Mouse (Mus musculus) heart, embryonic 13.5 days (tissue): ENCODE data around the gene Rtkn. TPM values are rescaled to one million over a fixed set of nuclear protein-coding genes. Genes with fewer than 3 reads are reported as not detected.

Experiments
- ATAC-seq: fragments of 200-750 bp; cut with Nextera tagmentation; 2 replicates; pipeline ENCODE4 v1.8.0; 2017; ENCODE audit warnings: moderate TSS enrichment; ENCODE audit not compliant: insufficient number of reproducible peaks, low FRiP score, low TSS enrichment; ENCODE audit errors: extremely low read depth
- H3K27ac ChIP-seq: fragments of 300-500 bp; sonication (generic); replicated peaks from 2 replicates; pipeline ENCODE4 v1.5.1; 2015; ENCODE audit warnings: moderate library complexity, mild to moderate bottlenecking, inconsistent platforms
- H3K27me3 ChIP-seq: fragments of 300-500 bp; sonication (generic); replicated peaks from 2 replicates; pipeline ENCODE4 v1.6.1; 2015; ENCODE audit warnings: mild to moderate bottlenecking, inconsistent platforms
- H3K36me3 ChIP-seq: fragments of 300-500 bp; sonication (generic); 2 replicates; pipeline ENCODE4 v1.6.1; 2015; ENCODE audit warnings: mild to moderate bottlenecking, inconsistent platforms
- H3K4me1 ChIP-seq: fragments of 300-500 bp; sonication (generic); 2 replicates; pipeline ENCODE4 v1.6.1; 2015; ENCODE audit warnings: inconsistent platforms
- H3K4me2 ChIP-seq: fragments of 300-500 bp; sonication (generic); 2 replicates; pipeline ENCODE4 v1.6.1; 2015; ENCODE audit warnings: inconsistent platforms, mild to moderate bottlenecking, moderate library complexity
- H3K4me3 ChIP-seq: fragments of 300-500 bp; sonication (generic); 2 replicates; pipeline ENCODE4 v1.5.1; 2015; ENCODE audit warnings: moderate library complexity, mild to moderate bottlenecking, inconsistent platforms
- H3K9ac ChIP-seq: fragments of 300-500 bp; sonication (generic); 2 replicates; pipeline ENCODE4 v1.6.1; 2015; ENCODE audit warnings: inconsistent platforms, mild to moderate bottlenecking, moderate library complexity
- H3K9me3 ChIP-seq: fragments of 300-500 bp; sonication (generic); 2 replicates; pipeline ENCODE4 v1.6.1; 2016; ENCODE audit warnings: inconsistent platforms
- WGBS: fragments of 180-500 bp; shearing (Covaris S2); methylation state at CpG from one replicate; pipeline ENCODE4 v1.1.7; 2015; ENCODE audit warnings: mixed read lengths; 5-methylcytosine and 5-hydroxymethylcytosine counted together
- polyA plus RNA-seq: library from polyadenylated mRNA; unstranded; fragments of >200 nt; fragmentation: Nextera tagmentation; extraction: Ambion mirVana; gene quantifications from 2 replicates; pipeline ENCODE4 v1.2.1, GENCODE M21; 2015

The Rtkn gene
- polyA plus RNA-seq, 1 experiment from 2014 or later, result 21.6 TPM

DNA sequence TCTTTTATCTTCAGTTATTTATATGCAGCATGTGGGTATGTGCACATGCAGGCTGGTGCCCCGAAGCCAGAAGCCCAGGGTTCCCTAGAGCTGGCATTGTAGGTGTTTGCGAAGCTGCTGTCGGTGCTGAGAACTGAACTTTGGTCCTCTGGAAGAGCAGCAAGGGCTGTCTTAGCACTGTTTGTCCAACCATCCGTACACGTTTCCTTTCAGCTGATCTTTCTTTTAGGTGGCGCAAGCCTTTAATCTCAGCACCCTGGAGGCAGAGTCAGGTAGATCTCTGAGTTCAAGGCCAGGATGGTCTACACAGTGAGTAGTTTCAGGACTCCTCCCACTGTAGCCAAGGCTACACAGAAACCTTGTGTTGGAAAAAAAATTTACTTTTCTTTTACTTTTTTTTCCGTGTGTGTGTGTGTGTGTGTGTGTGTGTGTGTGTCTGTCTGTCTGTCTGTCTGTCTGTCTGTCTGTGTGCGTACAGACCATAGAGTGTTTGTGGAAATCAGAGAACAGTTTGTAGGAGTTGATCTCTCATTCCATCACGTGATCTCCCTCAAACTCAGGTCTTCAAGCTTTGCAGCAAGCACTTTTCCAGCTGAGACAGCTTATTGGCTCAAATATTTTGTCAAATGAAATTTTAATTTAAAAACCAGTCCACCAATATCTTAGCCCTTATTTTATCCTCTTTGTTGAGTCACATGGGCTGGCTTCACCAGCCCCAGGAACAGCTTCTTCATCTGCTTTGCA lies 2.9 kb upstream of the Rtkn start:
- 77% methylated on average over 9 of the region's 9 CpGs for WGBS

DNA sequence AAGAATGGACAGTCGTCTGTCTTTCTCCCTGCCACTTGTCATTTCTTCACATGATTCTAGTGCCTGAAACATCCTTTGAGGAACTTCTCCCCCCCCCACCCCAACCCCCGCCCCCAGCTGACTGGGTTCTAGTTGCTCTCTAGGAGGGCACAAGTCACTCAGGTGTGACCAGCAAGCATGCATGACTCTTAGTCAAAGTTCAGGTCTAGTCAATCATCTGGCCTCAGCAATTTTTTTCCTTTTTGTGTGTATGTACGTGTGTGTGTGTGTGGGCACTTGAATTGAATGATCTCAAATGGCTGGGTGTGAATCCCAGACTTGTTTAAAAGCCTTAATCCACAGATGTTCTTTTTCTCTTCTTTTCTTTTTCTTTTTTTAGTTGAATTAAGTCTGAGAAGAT lies 1.0 kb upstream of the Rtkn start:
- ATAC-seq, result no peak
- Histone ChIP-seq H3K36me3 (no peaks in the 10 kb centered on the region), H3K9ac (no peak overlapping the region), H3K27me3 (peaks cover 5% of the 10 kb centered on the region; the same call in 1 of the 2 replicates), H3K27ac (no peak overlapping the region), H3K4me3 (no peak overlapping the region), H3K4me1 (peaks cover 36% of the 10 kb centered on the region), H3K4me2 (no peak overlapping the region), H3K9me3 (no peaks in the 10 kb centered on the region)
- 67% methylated on average over 3 of the region's 3 CpGs for WGBS

More for the DNA sequence above, 2.9 kb upstream of the Rtkn start:
- Histone ChIP-seq H3K27me3 (peaks cover 5% of the 10 kb centered on the region; the same call in 1 of the 2 replicates), H3K4me3 (no peak overlapping the region), H3K4me1 (peaks cover 20% of the 10 kb centered on the region), H3K27ac (no peak overlapping the region), H3K4me2 (no peak overlapping the region), H3K9ac (no peak overlapping the region), H3K9me3 (no peaks in the 10 kb centered on the region), H3K36me3 (no peaks in the 10 kb centered on the region)
- no peak for ATAC-seq

DNA sequence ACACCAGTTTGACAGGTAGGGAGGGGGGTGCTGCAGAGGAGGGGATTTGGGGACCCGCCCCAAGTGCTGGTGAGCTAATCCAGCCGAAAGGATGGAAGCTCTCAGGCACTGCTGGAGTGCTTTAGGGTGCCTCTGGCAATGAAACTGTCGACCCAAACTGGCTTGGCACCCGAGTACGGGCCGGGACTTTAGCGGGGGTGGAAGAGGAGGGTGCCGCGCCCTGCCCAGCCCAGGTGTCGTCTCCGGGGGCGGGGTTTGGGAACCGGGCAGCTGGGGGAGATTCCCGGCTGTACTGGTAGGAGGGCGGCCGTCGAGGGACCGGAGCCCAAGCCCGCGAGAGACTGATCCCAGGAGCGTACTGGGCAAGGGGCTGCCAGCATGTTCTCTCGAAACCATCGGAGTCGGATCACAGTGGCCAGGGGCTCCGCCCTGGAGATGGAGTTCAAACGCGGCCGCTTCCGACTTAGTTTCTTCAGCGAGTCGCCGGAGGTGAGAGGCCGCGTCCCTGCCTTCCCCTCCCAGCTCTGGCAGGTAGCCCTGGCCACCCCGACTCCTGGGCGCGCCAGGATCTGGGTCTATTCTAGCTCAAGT lies 403 bp downstream of the Rtkn start:
- Histone ChIP-seq H3K27ac (peak overlapping the region; percentile 99), H3K4me1 (peaks cover 37% of the 10 kb centered on the region), H3K36me3 (no peaks in the 10 kb centered on the region), H3K9ac (peak overlapping the region; percentile 91), H3K4me3 (peak overlapping the region; percentile 64), H3K4me2 (peak overlapping the region; percentile 88), H3K27me3 (peaks cover 5% of the 10 kb centered on the region; the same call in 1 of the 2 replicates), H3K9me3 (no peaks in the 10 kb centered on the region)
- no peak for ATAC-seq
- 4% methylated on average over 37 of the region's 37 CpGs for WGBS

DNA sequence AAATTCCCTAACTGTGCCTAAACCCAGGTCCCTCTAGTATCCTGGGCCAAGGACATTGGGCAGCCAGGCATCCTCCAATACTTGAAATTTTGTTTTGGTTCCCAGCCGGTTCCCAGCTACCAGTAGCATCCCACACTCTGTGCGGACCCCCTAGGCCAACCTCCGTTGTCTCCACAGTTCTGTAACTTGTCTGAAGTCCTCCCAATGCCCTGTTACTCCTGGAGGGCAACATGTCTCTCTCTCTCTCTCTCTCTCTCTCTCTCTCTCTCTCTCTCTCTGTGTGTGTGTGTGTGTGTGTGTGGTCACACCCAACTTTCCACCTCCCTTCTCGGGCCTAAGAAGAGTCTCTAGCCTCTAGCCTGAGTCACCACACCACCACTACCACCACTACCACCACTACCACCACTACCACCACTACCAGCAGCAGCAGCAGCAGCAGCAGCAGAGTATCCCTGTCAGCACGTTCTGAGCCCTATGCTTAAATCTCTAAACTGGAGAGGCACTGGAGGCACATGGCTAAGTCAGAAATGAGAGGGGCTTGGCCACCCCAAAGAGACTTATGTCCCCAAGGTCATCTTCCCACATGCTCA lies 1.1 kb downstream of the Rtkn start:
- H3K4me2 ChIP-seq, result peak overlapping the region; percentile 88
- no peaks in the 10 kb centered on the region for H3K9me3 ChIP-seq
- peaks cover 39% of the 10 kb centered on the region for H3K4me1 ChIP-seq
- H3K4me3 ChIP-seq, result peak overlapping the region; percentile 64
- peaks cover 5% of the 10 kb centered on the region; the same call in 1 of the 2 replicates for H3K27me3 ChIP-seq
- ATAC-seq, result no peak
- H3K9ac ChIP-seq, result peak overlapping the region; percentile 91
- 21% methylated on average over 5 of the region's 5 CpGs for WGBS
- H3K36me3 ChIP-seq, result no peaks in the 10 kb centered on the region
- peak overlapping the region; percentile 99 for H3K27ac ChIP-seq

DNA sequence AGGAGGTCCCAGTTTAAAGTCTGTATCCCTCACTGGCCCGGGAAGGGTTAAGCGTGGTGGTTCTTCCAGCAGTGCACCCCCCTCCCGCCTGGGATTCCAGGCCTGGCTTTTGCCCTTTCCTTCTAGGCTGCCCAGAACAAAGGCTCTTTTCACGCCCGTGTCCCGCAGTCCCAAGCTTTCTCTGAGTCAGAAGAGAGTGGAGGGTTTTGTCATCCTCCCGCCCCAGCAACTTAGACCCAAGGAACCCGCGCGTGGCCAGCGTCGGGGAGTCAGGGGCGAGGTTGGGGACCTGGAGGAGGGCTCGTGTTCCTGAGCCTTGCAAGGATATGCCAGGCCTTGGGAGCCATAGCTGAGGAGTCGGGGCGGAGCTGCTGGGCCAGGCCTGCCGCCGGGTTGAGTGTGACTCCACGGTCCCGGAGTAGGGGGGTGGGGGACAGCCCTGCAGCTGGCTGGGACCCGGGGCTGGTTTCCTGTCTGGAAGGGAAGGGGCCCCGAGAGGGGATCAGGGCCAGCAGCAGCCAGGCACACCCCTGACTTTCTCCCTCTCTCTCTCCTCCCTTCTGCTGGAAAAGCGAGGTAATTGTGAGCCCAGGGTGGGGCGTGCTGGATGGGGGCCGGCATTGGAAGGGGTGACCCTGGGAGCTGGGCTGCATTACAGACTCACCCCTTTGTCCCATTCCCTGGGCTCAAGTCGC lies 1.8 kb downstream of the Rtkn start:
- no peaks in the 10 kb centered on the region for H3K9me3 ChIP-seq
- H3K36me3 ChIP-seq, result no peaks in the 10 kb centered on the region
- H3K27ac ChIP-seq, result peak overlapping the region; percentile 99
- peak overlapping the region; percentile 88 for H3K4me2 ChIP-seq
- peak; percentile 60 for ATAC-seq
- peak overlapping the region; percentile 91 for H3K9ac ChIP-seq
- H3K4me1 ChIP-seq, result peaks cover 45% of the 10 kb centered on the region
- peak overlapping the region; percentile 64 for H3K4me3 ChIP-seq
- under 1% methylated on average over 26 of the region's 26 CpGs for WGBS
- H3K27me3 ChIP-seq, result peaks cover 5% of the 10 kb centered on the region; the same call in 1 of the 2 replicates

DNA sequence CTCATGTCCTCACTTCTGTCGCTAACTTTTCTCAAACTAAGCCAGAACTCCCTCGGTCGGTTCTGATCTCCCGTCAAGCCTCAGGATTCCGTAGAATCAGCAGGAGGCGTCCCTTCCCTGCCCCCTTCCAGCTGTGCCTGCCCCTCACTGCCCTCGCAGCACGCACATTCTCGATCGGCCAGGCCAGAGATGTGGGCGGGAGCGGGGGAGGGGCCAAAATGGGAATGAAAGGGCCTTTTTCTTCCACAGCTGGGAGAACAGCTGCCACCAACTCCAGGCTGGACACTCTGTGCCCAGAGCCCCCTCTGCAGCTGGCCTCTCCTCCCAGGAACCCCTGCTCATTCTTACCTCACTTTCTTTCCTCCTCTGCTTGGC lies 2.3 kb downstream of the Rtkn start:
- no peaks in the 10 kb centered on the region for H3K9me3 ChIP-seq
- H3K27me3 ChIP-seq, result peaks cover 5% of the 10 kb centered on the region; the same call in 1 of the 2 replicates
- peak overlapping the region; percentile 88 for H3K4me2 ChIP-seq
- WGBS, result 0% methylated on average over 12 of the region's 12 CpGs
- ATAC-seq, result peak; percentile 70
- peak overlapping the region; percentile 99 for H3K27ac ChIP-seq
- no peaks in the 10 kb centered on the region for H3K36me3 ChIP-seq
- H3K4me1 ChIP-seq, result peaks cover 51% of the 10 kb centered on the region
- H3K4me3 ChIP-seq, result peak overlapping the region; percentile 64
- H3K9ac ChIP-seq, result peak overlapping the region; percentile 91

DNA sequence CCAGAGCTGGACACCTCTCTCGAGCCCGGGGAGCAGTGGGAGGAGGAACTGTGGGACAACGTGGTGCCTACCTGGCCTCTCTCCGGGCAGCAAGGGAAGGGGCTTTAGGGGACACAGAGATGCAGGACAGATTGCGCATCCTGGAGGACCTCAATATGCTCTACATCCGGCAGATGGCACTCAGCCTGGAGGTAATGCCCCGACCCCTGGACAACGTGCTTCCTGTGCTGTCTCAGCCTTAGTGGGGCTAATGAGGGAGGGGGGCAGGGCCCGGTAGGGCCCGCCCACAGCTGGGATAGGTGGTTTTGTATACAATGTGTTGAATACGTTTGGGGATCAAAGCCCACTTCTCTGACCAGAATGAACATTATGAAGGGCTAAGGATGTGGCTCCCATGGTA lies 2.8 kb downstream of the Rtkn start:
- peak; percentile 27; the same call in 1 of the 2 replicates for ATAC-seq
- peaks cover 5% of the 10 kb centered on the region; the same call in 1 of the 2 replicates for H3K27me3 ChIP-seq
- no peaks in the 10 kb centered on the region for H3K36me3 ChIP-seq
- no peaks in the 10 kb centered on the region for H3K9me3 ChIP-seq
- peak overlapping the region; percentile 91 for H3K9ac ChIP-seq
- WGBS, result 3% methylated on average over 11 of the region's 11 CpGs
- peak overlapping the region; percentile 99 for H3K27ac ChIP-seq
- H3K4me2 ChIP-seq, result peak overlapping the region; percentile 88
- H3K4me3 ChIP-seq, result peak overlapping the region; percentile 64
- H3K4me1 ChIP-seq, result peaks cover 56% of the 10 kb centered on the region

DNA sequence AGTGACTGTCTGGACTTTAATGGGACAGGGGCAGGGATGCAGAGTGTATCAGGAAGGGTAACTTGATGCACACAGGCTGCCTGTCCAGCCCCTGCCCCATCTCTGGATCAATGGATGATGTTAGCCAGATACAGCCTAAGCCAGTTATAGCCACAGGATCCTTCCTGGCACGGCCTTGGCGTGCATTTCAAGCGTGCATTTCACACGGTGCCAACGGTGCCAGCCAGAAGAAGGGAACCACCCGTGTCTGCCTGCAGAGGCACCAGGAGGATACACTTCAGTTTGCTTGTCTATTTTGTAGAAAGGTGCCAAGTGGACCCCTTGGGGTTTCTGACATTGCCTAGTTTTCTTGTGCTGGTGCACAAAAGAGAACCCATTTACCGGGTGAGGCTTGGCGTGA lies 4.8 kb downstream of the Rtkn start:
- Histone ChIP-seq H3K36me3 (no peaks in the 10 kb centered on the region), H3K4me3 (no peak overlapping the region), H3K4me2 (no peak overlapping the region), H3K4me1 (peaks cover 53% of the 10 kb centered on the region), H3K9me3 (no peaks in the 10 kb centered on the region), H3K9ac (no peak overlapping the region), H3K27ac (no peak overlapping the region), H3K27me3 (peaks cover 1% of the 10 kb centered on the region; the same call in 1 of the 2 replicates)
- no peak for ATAC-seq
- WGBS, result 91% methylated on average over 8 of the region's 8 CpGs

DNA sequence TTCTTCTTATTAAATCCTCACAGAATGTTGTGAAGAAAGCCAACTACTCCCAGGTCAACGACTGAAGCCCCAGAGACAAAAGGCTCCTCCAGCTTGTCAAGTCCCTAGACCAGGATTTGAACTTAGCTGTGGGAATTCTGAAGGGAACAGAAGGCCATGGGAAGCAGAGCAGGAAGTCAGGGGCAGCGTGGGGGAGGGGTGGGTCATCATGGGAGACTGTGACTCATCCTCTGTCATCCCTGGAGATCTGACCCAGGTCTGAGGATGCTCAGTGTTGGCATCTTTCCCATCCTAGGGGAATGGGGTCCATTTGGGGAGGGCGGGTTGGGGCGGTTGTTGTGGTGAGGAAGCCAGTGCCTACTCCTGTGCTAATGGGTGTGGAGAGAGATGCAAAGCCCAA lies 6.4 kb downstream of the Rtkn start:
- no peak for ATAC-seq
- no peaks in the 10 kb centered on the region for H3K9me3 ChIP-seq
- 38% methylated on average over 4 of the region's 4 CpGs for WGBS
- peaks cover 37% of the 10 kb centered on the region for H3K4me1 ChIP-seq
- peak overlapping the region; percentile 79 for H3K4me2 ChIP-seq
- no peaks in the 10 kb centered on the region for H3K27me3 ChIP-seq
- peak overlapping the region; percentile 68 for H3K27ac ChIP-seq
- H3K36me3 ChIP-seq, result peaks cover 6% of the 10 kb centered on the region
- H3K9ac ChIP-seq, result peak overlapping the region; percentile 82
- peak overlapping the region; percentile 54 for H3K4me3 ChIP-seq

DNA sequence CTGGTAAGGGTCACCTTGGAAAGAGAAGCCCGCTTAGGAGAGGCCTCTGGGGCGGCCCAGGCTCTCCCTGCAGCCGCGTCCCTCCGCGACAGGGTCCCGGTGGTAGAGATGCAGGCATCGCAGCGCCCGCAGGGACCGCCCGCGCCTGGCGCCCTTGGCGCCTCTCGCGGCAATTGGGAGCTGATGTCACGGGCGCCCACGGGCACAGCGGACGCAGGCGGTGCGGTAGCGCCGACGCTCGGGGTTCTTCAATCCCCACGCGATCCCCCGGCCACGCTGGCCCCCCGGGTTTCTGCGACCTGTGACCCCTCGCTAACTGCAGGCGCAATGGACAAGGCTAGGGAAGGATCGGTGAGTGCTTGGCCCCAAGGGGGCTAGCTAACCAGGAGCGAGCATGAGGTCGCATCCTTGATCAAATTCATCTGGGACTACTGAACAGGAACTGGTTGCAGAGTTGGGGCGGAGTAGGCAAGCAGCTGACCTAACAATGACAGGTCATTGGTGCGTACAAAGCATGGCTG lies 7.0 kb downstream of the Rtkn start:
- Histone ChIP-seq H3K36me3 (peaks cover 13% of the 10 kb centered on the region), H3K27me3 (no peaks in the 10 kb centered on the region), H3K4me1 (peaks cover 36% of the 10 kb centered on the region), H3K9me3 (no peaks in the 10 kb centered on the region), H3K27ac (peak overlapping the region; percentile 68), H3K9ac (peak overlapping the region; percentile 82), H3K4me3 (peak overlapping the region; percentile 54), H3K4me2 (peak overlapping the region; percentile 79)
- ATAC-seq, result no peak
- WGBS, result 3% methylated on average over 41 of the region's 41 CpGs

DNA sequence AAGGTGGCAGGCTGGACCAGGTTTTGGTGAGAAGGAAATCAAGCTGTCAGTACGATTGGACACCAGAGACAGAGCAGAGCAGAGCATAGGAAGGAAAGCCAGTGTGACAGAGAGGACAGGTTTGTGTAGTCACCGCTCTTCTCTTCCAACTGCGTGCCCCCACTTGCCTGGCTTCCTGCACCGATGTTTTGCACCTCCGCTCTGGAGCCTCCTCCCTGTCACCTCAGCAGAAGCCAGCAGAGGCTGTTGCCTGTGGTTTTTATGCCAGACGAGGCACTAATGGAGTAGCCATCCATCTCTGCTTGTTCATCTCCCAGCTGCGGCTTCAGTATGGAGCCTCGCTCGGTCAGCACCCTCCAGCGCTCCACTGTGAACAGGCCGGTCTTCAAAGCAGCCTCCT lies 7.6 kb downstream of the Rtkn start:
- Histone ChIP-seq H3K27ac (peak overlapping the region; percentile 17; the same call in 1 of the 2 replicates), H3K4me2 (peak overlapping the region; percentile 79), H3K27me3 (no peaks in the 10 kb centered on the region), H3K9ac (peak overlapping the region; percentile 82), H3K4me3 (peak overlapping the region; percentile 54), H3K36me3 (peaks cover 19% of the 10 kb centered on the region), H3K9me3 (no peaks in the 10 kb centered on the region), H3K4me1 (peaks cover 34% of the 10 kb centered on the region)
- 44% methylated on average over 11 of the region's 11 CpGs for WGBS
- ATAC-seq, result no peak
